Mouse (Mus musculus) forebrain, embryonic 14.5 days (tissue): ENCODE measurements at regions not wholly inside any gene's neighbourhood (a gene's known extent, or its start where the extent isn't known, plus 50 kb on each side); places are given as distances from the start of the nearest gene placed in this dataset.

Source experiments
- ATAC-seq: fragments of 200-750 bp; cut with Nextera tagmentation; 2 replicates; pipeline ENCODE4 v1.8.0; 2017; ENCODE audit warnings: mild to moderate bottlenecking, moderate library complexity
- DNase-seq: peaks from one replicate; pipeline ENCODE4 v3.0.0-alpha.2; 2015; ENCODE audit warnings: low spot score
- H3K27ac ChIP-seq: fragments of 300-500 bp; sonication (generic); 2 replicates; pipeline ENCODE4 v1.5.1; 2014; ENCODE audit warnings: low read depth, mild to moderate bottlenecking, control low read depth, low read length, moderate library complexity
- H3K27me3 ChIP-seq: fragments of 300-500 bp; sonication (generic); replicated peaks from 2 replicates; pipeline ENCODE4 v1.6.1; 2014; ENCODE audit warnings: low read length, control low read depth, mixed read lengths; ENCODE audit not compliant: control insufficient read depth, insufficient read depth
- H3K36me3 ChIP-seq: fragments of 300-500 bp; sonication (generic); 2 replicates; pipeline ENCODE4 v1.6.1; 2014; ENCODE audit warnings: low read length, control low read depth; ENCODE audit not compliant: control insufficient read depth, insufficient read depth
- H3K4me1 ChIP-seq: fragments of 300-500 bp; sonication (generic); 2 replicates; pipeline ENCODE4 v1.6.1; 2014; ENCODE audit warnings: antibody characterized with exemption, low read length, control low read depth; ENCODE audit not compliant: control insufficient read depth, insufficient read depth
- H3K4me2 ChIP-seq: fragments of 300-500 bp; sonication (generic); 2 replicates; pipeline ENCODE4 v1.6.1; 2014; ENCODE audit warnings: mild to moderate bottlenecking, control low read depth, low read length
- H3K4me3 ChIP-seq: fragments of 300-500 bp; sonication (generic); 2 replicates; pipeline ENCODE4 v1.5.1; 2014; ENCODE audit warnings: low read depth, low read length, control low read depth
- H3K9ac ChIP-seq: fragments of 300-500 bp; sonication (generic); 2 replicates; pipeline ENCODE4 v1.6.1; 2014; ENCODE audit warnings: mild to moderate bottlenecking, low read length, control low read depth, moderate library complexity
- H3K9me3 ChIP-seq: fragments of 300-500 bp; sonication (generic); replicated peaks from 2 replicates; pipeline ENCODE4 v1.6.1; 2016; ENCODE audit warnings: low read length, control low read depth, mixed read lengths; ENCODE audit not compliant: control insufficient read depth
- WGBS: fragments of 180-500 bp; shearing (Covaris S2); extraction: QIAGEN DNeasy Blood & Tissue Kit; methylation state at CpG from one replicate; pipeline ENCODE4 v1.1.7; 2014; 5-methylcytosine and 5-hydroxymethylcytosine counted together

- WGBS = 95% methylated on average over 1 of the region's 1 CpGs
- Histone ChIP-seq H3K27ac (no peak overlapping the region), H3K27me3 (no peaks in the 10 kb centered on the region), H3K9ac (no peak overlapping the region), H3K4me2 (no peak overlapping the region), H3K4me1 (no peaks in the 10 kb centered on the region), H3K4me3 (no peak overlapping the region), H3K36me3 (no peaks in the 10 kb centered on the region), H3K9me3 (no peaks in the 10 kb centered on the region)
- DNase-seq (no peak), ATAC-seq (no peak)
Observed at GRCm38 (mm10) chr3:82265941-82266340, 91.9 kb upstream of the Map9 start.

- Histone ChIP-seq H3K4me3 (no peak overlapping the region), H3K9ac (no peak overlapping the region), H3K9me3 (no peaks in the 10 kb centered on the region), H3K36me3 (no peaks in the 10 kb centered on the region), H3K4me1 (no peaks in the 10 kb centered on the region), H3K4me2 (no peak overlapping the region), H3K27ac (no peak overlapping the region), H3K27me3 (no peaks in the 10 kb centered on the region)
- DNase-seq = no peak
- WGBS = 91% methylated on average over 3 of the region's 3 CpGs
- ATAC-seq = no peak
Observed at GRCm38 (mm10) chr3:82261976-82262375, 95.9 kb upstream of the Map9 start.

GRCm38 (mm10) chr3:82259986-82260652, 97.7 kb upstream of the Map9 start:
- Histone ChIP-seq H3K27ac (no peak overlapping the region), H3K4me2 (no peak overlapping the region), H3K27me3 (no peaks in the 10 kb centered on the region), H3K36me3 (no peaks in the 10 kb centered on the region), H3K4me3 (no peak overlapping the region), H3K9ac (no peak overlapping the region), H3K4me1 (no peaks in the 10 kb centered on the region), H3K9me3 (no peaks in the 10 kb centered on the region)
- no peak for ATAC-seq
- DNase-seq = no peak
- 86% methylated on average over 4 of the region's 4 CpGs for WGBS

GRCm38 (mm10) chr3:82250796-82251261, 105.2 kb upstream of the Gucy1a1 start:
- Histone ChIP-seq H3K9ac (peak overlapping the region; percentile 21; the same call in 1 of the 2 replicates), H3K4me3 (no peak overlapping the region), H3K27ac (peak overlapping the region; percentile 61; the same call in 1 of the 2 replicates), H3K9me3 (no peaks in the 10 kb centered on the region), H3K27me3 (no peaks in the 10 kb centered on the region), H3K4me1 (no peaks in the 10 kb centered on the region), H3K36me3 (no peaks in the 10 kb centered on the region), H3K4me2 (peak overlapping the region; percentile 8; the same call in 1 of the 2 replicates)
- 50% methylated on average over 3 of the region's 3 CpGs for WGBS
- ATAC-seq = peak; percentile 12; the same call in 1 of the 2 replicates
- DNase-seq = peak; percentile 50

GRCm38 (mm10) chr3:82249968-82250795, 104.6 kb upstream of the Gucy1a1 start:
- ATAC-seq = peak; percentile 50; the same call in 1 of the 2 replicates
- Histone ChIP-seq H3K4me3 (no peak overlapping the region), H3K36me3 (no peaks in the 10 kb centered on the region), H3K27me3 (no peaks in the 10 kb centered on the region), H3K4me2 (peak overlapping the region; percentile 8; the same call in 1 of the 2 replicates), H3K4me1 (no peaks in the 10 kb centered on the region), H3K9ac (peak overlapping the region; percentile 21; the same call in 1 of the 2 replicates), H3K9me3 (no peaks in the 10 kb centered on the region), H3K27ac (peak overlapping the region; percentile 61; the same call in 1 of the 2 replicates)
- DNase-seq = peak; percentile 38
- WGBS = 58% methylated on average over 6 of the region's 6 CpGs

- Histone ChIP-seq H3K9me3 (no peaks in the 10 kb centered on the region), H3K9ac (no peak overlapping the region), H3K4me2 (no peak overlapping the region), H3K27me3 (no peaks in the 10 kb centered on the region), H3K27ac (no peak overlapping the region), H3K4me1 (no peaks in the 10 kb centered on the region), H3K4me3 (no peak overlapping the region), H3K36me3 (no peaks in the 10 kb centered on the region)
- 79% methylated on average over 2 of the region's 2 CpGs for WGBS
- 0 out of 2 replicates have a peak, but pooled peaks have one; percentile 29 for ATAC-seq
- DNase-seq = peak; percentile 66
Observed at GRCm38 (mm10) chr3:82236377-82237057, 90.9 kb upstream of the Gucy1a1 start.

- H3K4me3 ChIP-seq = no peak overlapping the region
- H3K9me3 ChIP-seq = no peaks in the 10 kb centered on the region
- H3K4me2 ChIP-seq = no peak overlapping the region
- DNase-seq (no peak), ATAC-seq (no peak)
- H3K9ac ChIP-seq = no peak overlapping the region
- no peaks in the 10 kb centered on the region for H3K27me3 ChIP-seq
- H3K36me3 ChIP-seq = no peaks in the 10 kb centered on the region
- no peaks in the 10 kb centered on the region for H3K4me1 ChIP-seq
- H3K27ac ChIP-seq = no peak overlapping the region
Observed at GRCm38 (mm10) chr3:82234306-82234705, 88.7 kb upstream of the Gucy1a1 start.

GRCm38 (mm10) chr3:82223379-82223778, 77.8 kb upstream of the Gucy1a1 start:
- DNase-seq (no peak), ATAC-seq (no peak)
- WGBS = 88% methylated on average over 1 of the region's 1 CpGs
- Histone ChIP-seq H3K9me3 (no peaks in the 10 kb centered on the region), H3K27ac (no peak overlapping the region), H3K9ac (no peak overlapping the region), H3K4me2 (no peak overlapping the region), H3K27me3 (no peaks in the 10 kb centered on the region), H3K4me3 (no peak overlapping the region), H3K4me1 (no peaks in the 10 kb centered on the region), H3K36me3 (no peaks in the 10 kb centered on the region)
